Mouse (Mus musculus) small intestine, adult 10 weeks (tissue): ENCODE data around the gene Tmem229b. TPM values are rescaled to one million over a fixed set of nuclear protein-coding genes. Genes with fewer than 3 reads are reported as not detected.

Source experiments
- polyA plus RNA-seq: library from polyadenylated mRNA; stranded (reverse); fragments of 350-450 nt; fragmentation: Illumina TruSeq; extraction: RNeasy Lipid Tissue Mini Kit (QIAGEN cat#74804); gene quantifications from one replicate; pipeline ENCODE4 v1.2.3, GENCODE M21; 2014; ENCODE audit warnings: low replicate concordance

Gene Tmem229b
- polyA plus RNA-seq = 3.7 TPM

DNA sequence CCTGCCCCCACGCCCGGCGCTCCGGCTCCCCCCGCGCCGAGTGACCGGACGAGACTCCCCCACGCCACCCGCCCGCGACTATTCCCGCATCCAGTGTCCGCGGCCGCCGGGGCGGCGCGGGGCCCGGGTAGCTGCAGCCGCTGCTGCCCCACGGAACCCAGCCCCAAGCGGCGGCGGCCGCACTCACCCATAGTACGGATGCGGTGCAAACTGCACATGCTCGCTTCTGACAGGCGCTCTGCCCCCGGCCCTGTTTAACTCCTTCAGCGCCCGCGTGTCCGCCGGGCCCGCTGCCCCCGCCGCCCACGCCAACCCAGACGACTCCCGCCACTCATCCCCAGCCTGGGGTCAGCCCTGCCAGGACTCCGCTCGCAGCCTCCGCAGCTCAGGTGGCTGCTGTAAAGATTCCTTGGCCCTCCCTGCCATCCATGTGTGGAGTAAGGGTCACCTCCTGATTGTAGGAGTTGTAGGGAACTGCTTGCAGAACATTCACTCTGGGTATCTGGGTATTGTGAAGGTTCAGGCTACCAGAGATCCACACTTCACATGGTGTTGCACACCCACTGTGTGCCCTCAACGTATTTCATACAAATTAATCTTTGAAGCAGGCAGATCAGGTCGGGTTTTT is at the start of gene Tmem229b:
Gene Tmem229b, minus strand, starts transcription at position 502 of the 628 bp plus-strand sequence.

DNA sequence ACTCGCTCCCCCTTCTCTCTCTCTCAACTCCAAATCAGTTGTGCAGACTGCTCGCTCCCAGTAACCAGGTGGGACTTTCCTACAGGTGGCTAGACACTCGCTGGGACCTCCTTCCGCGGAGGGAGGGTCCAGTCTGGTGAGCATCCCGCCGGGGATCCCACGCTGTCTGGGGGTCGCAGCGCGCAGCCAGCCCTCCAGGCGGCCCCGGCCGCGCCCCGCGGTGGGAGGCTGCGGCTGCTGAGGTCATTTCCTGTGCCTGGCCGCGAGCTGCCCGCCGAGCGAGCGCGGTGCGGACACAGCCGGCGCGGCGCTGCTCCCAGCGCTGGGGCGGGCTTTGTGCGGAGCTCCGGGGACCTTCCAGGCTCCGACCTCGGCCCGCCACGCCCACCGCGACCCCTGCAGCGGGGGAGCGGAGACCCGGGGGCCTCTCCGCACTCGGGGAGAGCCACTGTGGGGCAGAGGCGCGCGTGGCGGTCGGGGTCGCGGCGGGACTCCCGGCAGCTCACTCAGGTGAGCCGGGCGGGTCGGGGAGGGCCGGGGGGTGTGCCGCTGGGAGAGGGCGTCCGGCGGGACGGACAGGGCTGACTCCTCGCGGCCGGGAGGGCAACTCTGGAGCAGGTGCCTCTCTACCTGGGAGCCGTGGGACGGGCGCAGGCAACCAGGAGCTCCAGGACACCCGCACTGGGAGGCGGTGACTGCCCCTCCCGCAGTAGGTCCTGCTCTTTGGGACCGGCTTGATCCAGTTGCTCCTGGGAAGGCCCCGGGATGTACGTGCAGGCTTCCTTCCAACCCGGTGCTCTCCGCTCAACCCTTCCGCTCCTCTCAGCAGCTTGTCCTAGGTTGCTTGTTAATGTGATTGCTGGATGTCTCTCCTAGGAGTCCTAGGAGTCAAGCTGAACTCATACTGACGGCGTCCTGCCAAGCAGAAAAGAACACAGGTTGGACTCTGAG is 21.8 kb upstream of the Tmem229b start, which contains the start of gene Plekhh1:
Gene Plekhh1, plus strand, starts transcription at position 253 of the 951 bp plus-strand sequence.

Other genes with a start within 250 kb of the Tmem229b start
- gene Atp6v1d, start 146.0 kb downstream of the Tmem229b start, polyA plus RNA-seq = 90.4 TPM
- gene Eif2s1, start 145.8 kb downstream of the Tmem229b start, polyA plus RNA-seq = 84.1 TPM
- gene Plek2, start 100.7 kb downstream of the Tmem229b start, polyA plus RNA-seq = 17.5 TPM
- gene Plekhh1, start 21.5 kb upstream of the Tmem229b start, polyA plus RNA-seq = 48.4 TPM
- gene Pigh, start 82.0 kb upstream of the Tmem229b start, polyA plus RNA-seq = 23.7 TPM
- gene Arg2, start 123.2 kb upstream of the Tmem229b start, polyA plus RNA-seq = 2,001 TPM
- 115 TPM for gene Vti1b, start 165.0 kb upstream of the Tmem229b start, polyA plus RNA-seq
- gene Rdh11, start 184.7 kb upstream of the Tmem229b start, polyA plus RNA-seq = 57.6 TPM
- gene Rdh12, start 201.3 kb upstream of the Tmem229b start, polyA plus RNA-seq = 0.67 TPM